Mouse (Mus musculus) C2C12 (cell line): ENCODE data around the gene Lmtk2. TPM values are rescaled to one million over a fixed set of nuclear protein-coding genes. Genes with fewer than 3 reads are reported as not detected.

Source experiments
- H3K27me3 ChIP-seq: one replicate; pipeline ENCODE4 v1.6.1; 2011; ENCODE audit not compliant: control insufficient read depth, insufficient read depth, insufficient read length
- H3K36me3 ChIP-seq: one replicate; pipeline ENCODE4 v1.6.1; 2011; ENCODE audit not compliant: control insufficient read depth, insufficient read depth
- H3K4me3 ChIP-seq: one replicate; pipeline ENCODE4 v1.5.1; 2011; ENCODE audit warnings: mild to moderate bottlenecking, control low read depth; ENCODE audit not compliant: poor library complexity, insufficient read depth, severe bottlenecking
- H3K79me2 ChIP-seq: one replicate; pipeline ENCODE4 v1.6.1; 2011; ENCODE audit not compliant: control insufficient read depth, insufficient read depth
- H3K79me3 ChIP-seq: one replicate; pipeline ENCODE4 v1.6.1; 2011; ENCODE audit warnings: low read depth, control low read depth
- H3ac ChIP-seq: one replicate; pipeline ENCODE3; 2011; ENCODE audit warnings: low read depth; ENCODE audit not compliant: control insufficient read depth, insufficient read length
- CEBPB ChIP-seq: IDR thresholded peaks from one replicate; pipeline ENCODE4 v1.6.1; 2011; ENCODE audit warnings: low read depth, mild to moderate bottlenecking, control low read depth, moderate library complexity
- CTCF ChIP-seq: IDR thresholded peaks from one replicate; pipeline ENCODE4 v1.5.1; 2011; ENCODE audit not compliant: control insufficient read depth, insufficient read depth, insufficient read length
- FOSL1 ChIP-seq: IDR thresholded peaks from one replicate; pipeline ENCODE4 v1.8.0; 2011; ENCODE audit warnings: mild to moderate bottlenecking, low read length; ENCODE audit not compliant: poor library complexity, insufficient read depth, severe bottlenecking
- MAX ChIP-seq: IDR thresholded peaks from one replicate; pipeline ENCODE4 v1.6.1; 2011; ENCODE audit warnings: mild to moderate bottlenecking, control low read depth
- MYOD1 ChIP-seq: IDR thresholded peaks from one replicate; pipeline ENCODE4 v1.6.1; 2011; ENCODE audit warnings: low read depth; ENCODE audit not compliant: control insufficient read depth, insufficient read length
- MYOG ChIP-seq: IDR thresholded peaks from one replicate; pipeline ENCODE4 v1.6.1; 2011; ENCODE audit not compliant: control insufficient read depth, insufficient read length; ENCODE audit errors: extremely low read depth
- USF1 ChIP-seq: IDR thresholded peaks from one replicate; pipeline ENCODE4 v1.6.1; 2011; ENCODE audit warnings: low read depth, mild to moderate bottlenecking, control low read depth, moderate library complexity
- long read RNA-seq, 2 experiments: library from polyadenylated mRNA; unstranded; transcript quantifications; one replicate each; pipeline ENCODE4 v2.0.0; 2019 to 2020
- polyA plus RNA-seq: library from polyadenylated mRNA; unstranded; fragments of >200 nt; fragmentation: generic; extraction: Trizol; gene quantifications from one replicate; pipeline ENCODE4 v1.2.1, GENCODE M21; 2012; ENCODE audit warnings: missing spikeins

Gene Lmtk2
- polyA plus RNA-seq, result 4.9 TPM
- long read RNA-seq, experiment 1, partial matches to known transcripts, result 0 of 1 reads
- long read RNA-seq, experiment 1, other reads (novel, unspliced or antisense), result 1 of 1 reads
- long read RNA-seq, experiment 2, full-length matches to known transcripts, result 2 of 7 reads
- long read RNA-seq, experiment 2, partial matches to known transcripts, result 4 of 7 reads
- long read RNA-seq, experiment 2, other reads (novel, unspliced or antisense), result 1 of 7 reads

DNA sequence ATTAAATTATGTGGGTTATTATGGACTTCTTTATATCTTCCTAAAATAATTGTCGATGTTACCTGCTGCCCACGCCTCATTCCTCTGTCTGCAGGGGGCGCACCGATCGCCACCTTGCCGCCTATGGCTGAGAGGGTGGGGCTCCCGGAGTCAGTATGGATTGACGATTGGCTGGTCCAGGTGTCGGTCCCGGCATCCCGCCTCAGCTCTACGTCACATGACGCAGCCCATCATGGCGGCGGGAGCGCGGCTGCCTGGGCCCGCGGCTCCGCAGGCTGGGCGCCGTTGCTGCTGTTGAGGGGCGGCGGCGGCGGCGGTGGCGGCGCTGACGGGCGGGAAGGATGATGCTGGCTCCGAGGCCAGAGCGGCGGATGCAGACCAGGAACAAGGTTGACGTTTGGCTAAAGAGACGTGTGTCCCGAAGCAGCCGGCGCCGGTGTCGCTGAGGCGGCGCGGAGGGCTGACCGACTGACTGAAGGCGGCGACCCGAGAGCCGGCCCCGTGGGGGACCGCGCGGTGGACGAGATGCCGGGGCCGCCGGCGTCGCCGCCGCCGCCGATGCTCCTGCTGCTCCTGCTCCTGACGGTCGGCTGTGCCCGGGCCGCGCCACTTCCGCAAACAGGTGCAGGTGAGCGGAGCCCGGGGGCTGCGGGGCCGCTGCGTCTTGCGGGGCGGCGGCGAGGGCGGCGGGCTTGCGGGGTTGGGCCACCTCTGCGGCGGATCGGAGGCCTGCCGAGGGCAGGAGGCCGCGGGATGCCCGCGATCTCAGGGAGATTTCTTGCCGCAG lies at the start of gene Lmtk2:
Gene Lmtk2 (plus strand): TSS at position 288 of the 787 bp plus-strand sequence.
- peaks cover 23% of the 10 kb centered on the region for H3K27me3 ChIP-seq
- H3K4me3 ChIP-seq, result peak within 1 kb of the TSS; percentile 64
- H3K36me3 ChIP-seq, result no peaks in the 10 kb centered on the region
- TF ChIP-seq USF1, result peak; percentile 78
- TF ChIP-seq CTCF, result peak; percentile 82
- no peak for TF ChIP-seq MAX
- TF ChIP-seq CEBPB, result no peak
- peaks cover 17% of the 10 kb centered on the region for H3K79me3 ChIP-seq
- peaks cover 48% of the 10 kb centered on the region for H3K79me2 ChIP-seq
- peak within 1 kb of the TSS; percentile 87 for H3ac ChIP-seq

GRCm38 (mm10) chr5:144051268-144051667 lies 49.0 kb upstream of the Lmtk2 start:
- Histone ChIP-seq H3K79me3 (no peaks in the 10 kb centered on the region), H3K4me3 (no peak overlapping the region), H3ac (no peak overlapping the region), H3K27me3 (peaks cover 4% of the 10 kb centered on the region), H3K36me3 (no peaks in the 10 kb centered on the region), H3K79me2 (no peaks in the 10 kb centered on the region)
- TF ChIP-seq MAX (no peak), FOSL1 (no peak), CEBPB (no peak), CTCF (no peak), USF1 (no peak), MYOD1 (no peak), MYOG (no peak)

DNA sequence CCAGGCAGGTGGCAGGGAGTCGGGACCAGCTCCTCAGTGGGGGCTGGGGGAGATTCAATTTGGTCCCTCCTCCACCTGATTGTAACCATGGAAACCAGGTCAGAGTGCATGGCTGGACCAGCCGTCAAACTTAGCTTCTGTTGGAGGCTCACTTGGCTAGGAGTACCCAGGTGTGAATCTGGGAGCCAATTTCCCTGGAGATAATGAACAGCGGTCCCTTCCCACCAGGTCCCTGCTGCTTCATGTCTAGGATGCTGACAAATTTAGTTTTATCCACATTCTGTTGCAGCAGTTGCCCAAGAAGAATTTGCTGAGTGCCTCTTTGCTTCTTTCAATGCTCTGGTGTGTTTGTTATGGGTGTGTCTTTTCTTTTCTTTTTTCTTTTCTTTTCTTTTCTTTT lies 46.8 kb upstream of the Lmtk2 start:
- no peak overlapping the region for H3K4me3 ChIP-seq
- no peaks in the 10 kb centered on the region for H3K79me2 ChIP-seq
- H3K36me3 ChIP-seq, result no peaks in the 10 kb centered on the region
- H3K79me3 ChIP-seq, result no peaks in the 10 kb centered on the region
- TF ChIP-seq CTCF, result no peak
- TF ChIP-seq FOSL1, result no peak
- no peak for TF ChIP-seq MYOD1
- TF ChIP-seq USF1, result no peak
- TF ChIP-seq MYOG, result no peak
- TF ChIP-seq MAX, result no peak
- TF ChIP-seq CEBPB, result no peak
- H3K27me3 ChIP-seq, result peaks cover 11% of the 10 kb centered on the region
- no peak overlapping the region for H3ac ChIP-seq

DNA sequence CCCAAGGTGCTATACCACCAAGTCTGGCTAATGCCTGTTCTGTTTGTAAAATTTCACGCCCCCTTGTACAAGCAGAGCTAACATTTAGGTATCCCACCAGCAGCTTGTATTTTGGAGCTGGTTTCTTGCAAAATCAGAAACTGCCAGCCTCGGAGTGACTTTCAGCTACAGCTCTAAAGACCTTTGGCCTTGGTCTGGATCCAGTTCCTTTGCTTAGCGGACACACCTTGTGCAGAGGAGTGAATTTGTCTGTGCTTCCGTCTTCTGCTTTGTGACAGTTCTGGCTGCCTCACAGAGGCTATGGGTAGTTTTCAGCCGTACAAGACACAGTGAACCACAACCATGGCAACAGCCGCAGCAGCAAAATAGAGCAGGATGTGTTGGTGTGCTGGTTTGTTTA lies 45.9 kb upstream of the Lmtk2 start:
- H3K79me2 ChIP-seq, result no peaks in the 10 kb centered on the region
- no peaks in the 10 kb centered on the region for H3K36me3 ChIP-seq
- peaks cover 13% of the 10 kb centered on the region for H3K27me3 ChIP-seq
- TF ChIP-seq MYOG (no peak), CTCF (no peak), CEBPB (no peak), MAX (no peak), MYOD1 (no peak), FOSL1 (no peak), USF1 (no peak)
- no peaks in the 10 kb centered on the region for H3K79me3 ChIP-seq
- no peak overlapping the region for H3ac ChIP-seq
- no peak overlapping the region for H3K4me3 ChIP-seq

DNA sequence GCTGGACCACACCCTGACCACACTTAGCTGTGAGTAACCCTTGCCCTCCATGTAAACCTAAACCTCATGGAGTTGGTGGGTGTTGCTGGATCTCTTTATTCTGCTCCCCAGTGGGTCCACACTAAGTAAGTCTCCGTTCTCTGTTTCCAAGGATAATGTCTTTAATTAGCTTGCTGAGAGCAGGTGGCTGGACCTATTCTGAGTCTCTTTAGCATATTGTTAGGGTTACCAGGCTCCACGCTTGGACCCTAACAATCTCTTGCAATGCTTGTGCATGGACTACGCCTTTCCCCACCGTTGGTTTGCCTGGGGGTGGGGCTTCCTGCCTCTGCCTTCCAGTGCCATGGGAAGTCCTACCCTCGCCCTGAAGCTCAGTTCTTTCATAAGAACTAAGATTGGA lies 36.1 kb upstream of the Lmtk2 start:
- TF ChIP-seq CTCF (no peak), MAX (no peak), MYOG (no peak)
- Histone ChIP-seq H3ac (no peak overlapping the region), H3K79me3 (no peaks in the 10 kb centered on the region), H3K27me3 (peaks cover 15% of the 10 kb centered on the region), H3K36me3 (no peaks in the 10 kb centered on the region), H3K4me3 (no peak overlapping the region), H3K79me2 (no peaks in the 10 kb centered on the region)

- no peak overlapping the region for H3ac ChIP-seq
- no peaks in the 10 kb centered on the region for H3K79me2 ChIP-seq
- no peaks in the 10 kb centered on the region for H3K36me3 ChIP-seq
- H3K4me3 ChIP-seq, result no peak overlapping the region
- H3K79me3 ChIP-seq, result no peaks in the 10 kb centered on the region
- H3K27me3 ChIP-seq, result peaks cover 14% of the 10 kb centered on the region
- TF ChIP-seq CEBPB (no peak), MYOG (no peak)
Observed at GRCm38 (mm10) chr5:144066036-144066435, 34.2 kb upstream of the Lmtk2 start.
